Mouse (Mus musculus): ENCODE data around the gene Acbd5.

The Acbd5 gene

GRCm38 (mm10) chr2:23068894-23069744 lies 1.2 kb downstream of the Acbd5 start:
- peak; percentile 94 for DNase-seq

GRCm38 (mm10) chr2:23070491-23070890 lies 2.5 kb downstream of the Acbd5 start:
- peak; percentile 23 for DNase-seq

- no peak for DNase-seq
Observed at GRCm38 (mm10) chr2:23071406-23071805, 3.4 kb downstream of the Acbd5 start.

DNA sequence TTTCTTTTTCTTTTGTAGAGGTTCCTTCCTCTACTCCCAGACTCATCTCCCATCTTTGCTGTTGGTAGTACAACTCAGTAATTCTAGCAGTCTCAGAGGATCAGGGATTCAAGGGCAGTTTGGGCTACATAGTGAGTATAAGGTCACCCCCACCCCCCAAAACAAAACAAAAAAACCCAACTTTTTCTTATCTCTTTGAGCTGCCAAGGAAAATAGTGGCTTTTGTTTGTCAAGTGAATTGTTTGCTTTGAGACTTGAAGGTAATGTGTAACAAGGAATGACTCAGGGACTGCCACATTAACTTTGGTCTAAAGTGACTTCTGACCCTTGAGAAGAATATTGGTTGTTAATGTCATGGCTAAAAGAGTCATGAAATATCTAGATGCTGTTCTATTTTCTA lies 7.9 kb downstream of the Acbd5 start:
- DNase-seq = no peak

DNA sequence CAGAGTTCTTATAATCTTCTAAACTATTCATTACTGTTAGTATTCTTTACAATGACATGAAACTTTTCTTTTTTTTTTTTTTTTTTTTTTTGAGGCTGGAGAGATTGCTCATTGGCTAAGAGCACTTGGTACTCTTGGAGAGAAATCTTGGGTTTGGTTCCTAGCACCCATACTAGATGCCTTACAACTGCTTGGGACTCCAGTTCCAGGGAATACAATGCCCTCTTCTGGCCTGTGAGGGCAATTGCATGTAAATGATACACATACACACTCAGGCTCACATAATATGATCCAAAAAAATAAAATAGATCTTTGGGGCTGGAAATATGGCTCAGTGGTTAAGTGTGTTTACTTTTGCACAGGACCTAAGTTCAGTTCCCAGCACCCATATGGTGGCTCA lies 8.8 kb downstream of the Acbd5 start:
- no peak for DNase-seq

DNA sequence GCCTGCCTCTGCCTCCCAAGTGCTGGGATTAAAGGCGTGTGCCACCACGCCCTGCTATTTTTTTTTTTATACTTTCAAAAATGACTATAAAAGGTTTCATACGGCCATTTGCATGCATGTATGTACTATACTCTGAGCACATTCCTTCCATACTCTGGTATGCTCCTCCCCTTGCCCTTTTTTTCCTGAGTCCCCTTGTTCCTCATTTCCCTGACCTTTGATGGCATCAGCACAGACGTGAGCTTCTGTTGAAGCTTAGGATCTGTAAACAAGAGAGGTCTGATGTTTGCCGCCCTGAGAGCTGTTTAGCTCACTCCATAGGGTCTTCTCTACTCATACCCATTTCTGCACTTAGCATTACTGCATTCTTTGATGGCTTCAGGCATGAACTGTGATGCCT lies 9.7 kb downstream of the Acbd5 start:
- no peak for DNase-seq

- no peak for DNase-seq
Observed at GRCm38 (mm10) chr2:23078588-23078987, 10.6 kb downstream of the Acbd5 start.

GRCm38 (mm10) chr2:23084540-23084939 lies 16.6 kb downstream of the Acbd5 start:
- no peak for DNase-seq

DNA sequence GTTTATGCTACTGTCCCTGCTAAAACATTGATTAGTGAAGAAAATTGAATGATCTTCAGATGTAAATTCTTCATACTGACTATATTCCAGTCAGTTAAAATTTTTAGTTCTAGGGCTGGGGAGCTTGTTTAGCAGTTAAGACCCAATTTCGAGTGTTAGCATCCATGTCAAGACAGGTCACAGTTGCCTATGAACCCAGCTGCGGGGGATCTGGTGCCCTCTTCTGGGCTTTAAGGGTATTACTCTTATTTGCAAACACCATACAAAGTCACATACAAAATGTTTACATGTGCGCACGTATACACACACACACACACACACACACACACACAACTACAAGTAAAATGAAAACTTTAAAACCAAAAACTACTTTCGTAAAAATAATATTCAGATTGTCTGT lies 24.2 kb downstream of the Acbd5 start:
- DNase-seq = peak; percentile 41

GRCm38 (mm10) chr2:23097028-23097427 lies 29.1 kb downstream of the Acbd5 start:
- no peak for DNase-seq

DNA sequence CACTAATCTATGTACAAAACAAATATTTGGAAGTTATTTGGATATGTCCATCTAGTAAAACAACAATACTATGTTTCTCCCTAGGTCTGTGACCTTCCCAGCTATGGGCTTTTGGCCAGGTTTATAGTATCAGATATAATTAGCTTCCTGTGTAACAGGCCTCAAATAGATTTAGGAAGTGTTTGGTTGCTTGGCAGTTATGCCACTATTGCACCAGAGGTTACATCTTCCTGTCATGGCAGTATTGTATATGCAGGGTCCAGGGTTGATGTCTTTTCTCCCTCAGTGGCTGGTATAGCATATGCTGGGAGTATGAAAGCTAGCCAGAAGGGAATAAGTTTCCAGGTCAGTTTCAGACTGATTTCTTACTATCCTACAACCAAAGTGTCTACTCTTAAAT lies 34.3 kb downstream of the Acbd5 start:
- no peak for DNase-seq

DNA sequence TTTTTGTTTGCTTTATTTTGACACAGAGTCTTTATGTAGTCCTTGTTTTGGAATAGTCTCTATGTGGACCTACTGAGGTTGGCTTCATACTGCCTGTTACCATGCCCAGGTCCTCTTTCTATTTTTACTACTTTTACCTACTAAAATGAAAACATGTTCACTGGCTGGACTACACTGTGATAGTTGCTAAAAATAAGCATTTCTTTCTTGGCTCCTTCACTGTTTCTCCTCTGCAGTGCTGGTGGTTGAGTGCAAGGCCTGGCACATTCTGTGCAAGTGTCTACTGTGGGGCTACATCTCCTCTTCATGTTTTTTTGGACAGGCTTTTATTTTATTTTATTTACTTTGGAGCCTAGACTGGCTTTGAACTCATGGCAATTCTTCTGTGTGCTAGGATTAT lies 51.6 kb downstream of the Acbd5 start:
- no peak for DNase-seq

- DNase-seq = no peak
Observed at GRCm38 (mm10) chr2:23155199-23155621, 87.2 kb downstream of the Acbd5 start.

- peak; percentile 95 for DNase-seq
Observed at GRCm38 (mm10) chr2:23155777-23156607, 88.0 kb downstream of the Acbd5 start, which contains the start of the genes Mastl and Yme1l1. Mastl (minus strand) TSS chr2:23156024. Yme1l1 (plus strand) TSS chr2:23156369.

DNA sequence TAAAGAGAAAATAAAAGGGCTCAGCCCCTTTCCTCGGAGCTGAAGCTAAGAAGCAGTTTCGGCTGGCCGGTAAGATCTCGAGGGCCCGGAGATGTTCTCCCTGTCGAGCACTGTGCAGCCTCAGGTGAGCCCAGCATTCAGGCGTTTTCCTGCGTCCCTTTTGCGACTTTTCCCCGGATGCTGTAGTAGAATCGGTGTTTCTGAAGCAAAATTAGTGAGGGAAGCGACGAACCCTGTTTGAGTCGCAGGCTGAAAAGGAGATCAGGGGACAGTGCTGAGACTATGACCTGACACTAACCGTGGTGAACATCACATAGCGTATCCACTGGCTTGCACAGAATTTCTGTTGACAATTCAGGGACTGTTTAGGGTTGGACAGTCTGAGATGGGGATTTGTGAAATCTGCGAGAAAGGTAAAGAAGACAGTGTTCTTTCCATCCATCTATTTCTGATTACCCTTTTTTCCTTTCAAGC lies 88.7 kb downstream of the Acbd5 start:
- DNase-seq = no peak

Measured in cerebellum, adult 9-10 months (tissue).